Mouse (Mus musculus) left cerebral cortex, adult 8-10 months (tissue): Measurements from ENCODE around the gene Ceacam10. TPM values are rescaled to one million over a fixed set of nuclear protein-coding genes. Genes with fewer than 3 reads are reported as not detected.

Experiments used
- total RNA-seq, 4 experiments: library from RNA; stranded (reverse); gene quantifications; 2 replicates each; pipeline ENCODE4 v1.2.4; 2022

Ceacam10 gene
- total RNA-seq, 4 experiments from 2014 or later = not detected

Other genes starting within 250 kb of the Ceacam10 start
- 10 to 100 TPM; 62.6 to 68.9 (median 66.6) TPM for gene Irgq, start 246.5 kb upstream of the Ceacam10 start, total RNA-seq
- not detected for gene Pinlyp, start 231.1 kb upstream of the Ceacam10 start, total RNA-seq
- 10 to 100 TPM; 37.2 to 39.8 (median 38.5) TPM for gene Xrcc1, start 230.9 kb upstream of the Ceacam10 start, total RNA-seq
- 10 to 100 TPM; 13.3 to 16.0 (median 15.1) TPM for gene Ethe1, start 189.7 kb upstream of the Ceacam10 start, total RNA-seq
- 1 to 10 TPM; 5.3 to 6.9 (median 5.7) TPM for gene Zfp575, start 189.6 kb upstream of the Ceacam10 start, total RNA-seq
- gene Phldb3, start 166.4 kb upstream of the Ceacam10 start, total RNA-seq = under 1 TPM in 3 of 4 experiments, not detected in 1; 0.13 to 0.39 (median 0.27) TPM
- 1 to 10 TPM in 1 of 4 experiments, under 1 TPM in 3; 0.44 to 1.3 (median 0.63) TPM for gene Lypd3, start 140.7 kb upstream of the Ceacam10 start, total RNA-seq
- not detected for gene Tex101, start 100.5 kb upstream of the Ceacam10 start, total RNA-seq
- gene BC049730, start 68.0 kb upstream of the Ceacam10 start, total RNA-seq = not detected
- not detected for gene Gm4763, start 50.3 kb upstream of the Ceacam10 start, total RNA-seq
- gene Cd177, start 16.9 kb upstream of the Ceacam10 start, total RNA-seq = not detected
- not detected for gene Gm9844, start 85.0 kb downstream of the Ceacam10 start, total RNA-seq
- not detected for gene Lypd4, start 92.7 kb downstream of the Ceacam10 start, total RNA-seq
- gene Dmrtc2, start 92.9 kb downstream of the Ceacam10 start, total RNA-seq = not detected
- 100 to 1,000 TPM; 577 to 601 (median 592) TPM for gene Rps19, start 107.2 kb downstream of the Ceacam10 start, total RNA-seq
- under 1 TPM; 0.33 to 0.74 (median 0.53) TPM for gene Cd79a, start 120.2 kb downstream of the Ceacam10 start, total RNA-seq
- 10 to 100 TPM; 56.3 to 90.8 (median 74.6) TPM for gene Arhgef1, start 125.7 kb downstream of the Ceacam10 start, total RNA-seq
- gene Gm4881, start 167.3 kb downstream of the Ceacam10 start, total RNA-seq = not detected
- 100 to 1,000 TPM; 322 to 333 (median 326) TPM for gene Rabac1, start 195.5 kb downstream of the Ceacam10 start, total RNA-seq
- gene Atp1a3, start 228.8 kb downstream of the Ceacam10 start, total RNA-seq = 1,000 to 10,000 TPM; 1,859 to 2,026 (median 1,901) TPM